Mouse (Mus musculus) thymus, postnatal 25 days (tissue): ENCODE data around the gene Sigirr.

ENCODE experiments used
- DNase-seq: peaks from one replicate; pipeline ENCODE4 v3.0.0; 2022

Sigirr gene

GRCm38 (mm10) chr7:141058601-141059341, 41.6 kb downstream of the Sigirr start:
- no peak for DNase-seq

- DNase-seq = no peak
These were observed 42.8 kb downstream of the Sigirr start for GRCm38 (mm10) chr7:141057541-141057940.

GRCm38 (mm10) chr7:141056976-141057375, 43.4 kb downstream of the Sigirr start:
- DNase-seq = no peak

GRCm38 (mm10) chr7:141055785-141056184, 44.6 kb downstream of the Sigirr start:
- no peak for DNase-seq

GRCm38 (mm10) chr7:141052421-141052820, 48.0 kb downstream of the Sigirr start:
- DNase-seq = no peak

- DNase-seq = no peak
These were observed 48.4 kb downstream of the Sigirr start for GRCm38 (mm10) chr7:141052016-141052415.

- no peak for DNase-seq
These were observed 49.2 kb downstream of the Sigirr start for GRCm38 (mm10) chr7:141051060-141051685.

- DNase-seq = no peak
These were observed 51.0 kb downstream of the Sigirr start for GRCm38 (mm10) chr7:141049326-141049725.

- DNase-seq = peak; percentile 89
These were observed 51.9 kb downstream of the Sigirr start for GRCm38 (mm10) chr7:141048226-141049218.

- DNase-seq = no peak
These were observed 52.7 kb downstream of the Sigirr start for GRCm38 (mm10) chr7:141047581-141048225.

- no peak for DNase-seq
These were observed 53.3 kb downstream of the Sigirr start for GRCm38 (mm10) chr7:141046931-141047580.

GRCm38 (mm10) chr7:141042539-141042938, 57.8 kb downstream of the Sigirr start:
- DNase-seq = no peak

- no peak for DNase-seq
These were observed 58.7 kb downstream of the Sigirr start for GRCm38 (mm10) chr7:141041661-141042060.
